Mouse (Mus musculus) cerebellum, adult 2 months (tissue): ENCODE results near the gene Slc38a2. TPM values are rescaled to one million over a fixed set of nuclear protein-coding genes. Genes with fewer than 3 reads are reported as not detected.

Experiments
- DNase-seq, 2 experiments: peaks; one replicate each; pipeline ENCODE4 v3.0.0; 2021
- H3K27ac ChIP-seq: fragments of 200-500 bp; 2 replicates; pipeline ENCODE4 v1.5.1; 2012; ENCODE audit warnings: low read length, control low read depth, inconsistent platforms; ENCODE audit not compliant: insufficient read depth
- H3K27me3 ChIP-seq: fragments of 200-500 bp; 2 replicates; pipeline ENCODE4 v1.6.1; 2012; ENCODE audit warnings: inconsistent platforms, mild to moderate bottlenecking, low read length, moderate library complexity; ENCODE audit not compliant: control insufficient read depth, insufficient read depth
- H3K4me1 ChIP-seq: fragments of 200-500 bp; 2 replicates; pipeline ENCODE4 v1.6.1; 2011; ENCODE audit warnings: low read length; ENCODE audit not compliant: control insufficient read depth, insufficient read depth
- H3K4me3 ChIP-seq: fragments of 200-500 bp; replicated peaks from 2 replicates; pipeline ENCODE3; 2011; ENCODE audit warnings: mild to moderate bottlenecking, low read depth, low read length, control low read depth; ENCODE audit not compliant: insufficient read depth
- CTCF ChIP-seq: fragments of 200-500 bp; IDR thresholded peaks from 2 replicates; pipeline ENCODE4 v1.5.1; 2011; ENCODE audit warnings: low read depth, mild to moderate bottlenecking, control low read depth, low read length, moderate library complexity, borderline replicate concordance; ENCODE audit not compliant: insufficient read depth
- POLR2A ChIP-seq: fragments of 200-500 bp; IDR thresholded peaks from 2 replicates; pipeline ENCODE4 v1.6.1; 2011; ENCODE audit warnings: low read length, control low read depth, borderline replicate concordance; ENCODE audit not compliant: insufficient read depth
- WGBS: fragments of 180-500 bp; shearing (Covaris S2); methylation state at CpG from one replicate; pipeline ENCODE4 v1.1.7; 2018; 5-methylcytosine and 5-hydroxymethylcytosine counted together
- polyA plus RNA-seq: library from polyadenylated mRNA; depleted of rRNA; stranded (reverse); fragments of >200 nt; gene quantifications from 2 replicates; pipeline ENCODE4 v1.2.3, GENCODE M21; 2012

The Slc38a2 gene
- polyA plus RNA-seq, 1 experiment = 103 TPM

DNA sequence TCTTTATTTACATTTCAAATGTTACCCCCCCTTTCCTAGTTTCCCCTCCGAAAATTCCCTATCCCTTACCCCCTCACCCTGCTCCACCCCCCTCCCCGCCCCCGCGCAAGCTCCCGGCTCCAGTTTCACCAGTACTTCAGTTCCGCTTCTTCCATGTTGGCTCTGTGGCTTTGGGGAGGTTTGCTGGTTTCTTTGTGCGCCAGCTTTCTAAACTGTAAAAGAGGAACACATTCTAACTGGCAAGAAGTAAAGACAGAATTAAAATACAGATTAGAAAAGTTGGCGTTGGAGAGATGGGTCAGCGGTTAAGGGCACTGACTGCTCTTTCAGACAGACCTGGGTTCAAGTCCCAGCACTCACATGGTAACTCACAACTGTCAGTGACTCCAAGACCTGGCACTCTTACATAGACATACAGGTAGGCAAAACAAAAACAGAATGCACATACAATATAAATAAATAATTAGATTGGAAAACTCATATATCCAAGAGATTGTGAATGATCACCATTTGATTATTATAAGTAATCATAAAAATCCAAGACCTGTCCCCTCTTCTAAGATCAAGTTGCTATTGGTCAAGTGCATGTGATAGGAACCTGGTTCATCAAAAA is 15.7 kb upstream of the Slc38a2 start:
- TF ChIP-seq POLR2A = no peak
- no peak for TF ChIP-seq CTCF
- Histone ChIP-seq H3K4me1 (no peaks in the 10 kb centered on the region), H3K27ac (no peak overlapping the region), H3K27me3 (no peaks in the 10 kb centered on the region), H3K4me3 (no peak overlapping the region)
- 92% methylated on average over 9 of the region's 9 CpGs for WGBS
- DNase-seq = no peak

- WGBS = 87% methylated on average over 3 of the region's 3 CpGs
- TF ChIP-seq POLR2A = no peak
- no peak for TF ChIP-seq CTCF
- Histone ChIP-seq H3K27ac (no peak overlapping the region), H3K4me1 (no peaks in the 10 kb centered on the region), H3K4me3 (no peak overlapping the region), H3K27me3 (no peaks in the 10 kb centered on the region)
- no peak for DNase-seq
These were observed 15.1 kb upstream of the Slc38a2 start for GRCm38 (mm10) chr15:96714676-96715016.

- Histone ChIP-seq H3K4me3 (no peak overlapping the region), H3K27ac (no peak overlapping the region), H3K27me3 (no peaks in the 10 kb centered on the region), H3K4me1 (no peaks in the 10 kb centered on the region)
- WGBS = 92% methylated on average over 7 of the region's 7 CpGs
- TF ChIP-seq CTCF (no peak), POLR2A (no peak)
- DNase-seq = no peak
These were observed 14.5 kb upstream of the Slc38a2 start for GRCm38 (mm10) chr15:96713758-96714675.

DNA sequence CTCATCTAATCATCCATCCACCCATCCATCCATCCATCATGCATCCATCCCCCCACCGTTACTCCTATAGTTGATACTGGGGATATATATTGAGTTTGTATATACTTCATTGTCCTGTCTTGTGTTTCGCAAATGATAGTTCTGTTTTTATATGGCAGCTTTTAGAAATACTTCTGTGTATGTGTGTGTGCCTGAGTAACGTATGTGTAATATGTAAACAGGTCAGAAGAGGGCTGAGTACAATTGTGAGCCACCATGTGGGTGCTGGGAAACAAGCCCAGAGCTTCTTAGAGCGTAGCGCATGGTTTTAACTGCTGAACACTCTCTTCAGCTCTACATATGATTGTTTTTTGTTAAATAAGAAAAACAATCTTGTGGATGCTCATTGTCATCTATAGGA is 12.8 kb upstream of the Slc38a2 start:
- DNase-seq = no peak
- TF ChIP-seq CTCF (no peak), POLR2A (no peak)
- Histone ChIP-seq H3K4me1 (no peaks in the 10 kb centered on the region), H3K4me3 (no peak overlapping the region), H3K27ac (no peak overlapping the region), H3K27me3 (no peaks in the 10 kb centered on the region)
- 95% methylated on average over 5 of the region's 5 CpGs for WGBS

- H3K4me3 ChIP-seq = no peak overlapping the region
- no peaks in the 10 kb centered on the region for H3K27me3 ChIP-seq
- 88% methylated on average over 11 of the region's 11 CpGs for WGBS
- H3K4me1 ChIP-seq = no peaks in the 10 kb centered on the region
- TF ChIP-seq CTCF = no peak
- no peak overlapping the region for H3K27ac ChIP-seq
- DNase-seq = no peak
These were observed 12.1 kb upstream of the Slc38a2 start for GRCm38 (mm10) chr15:96711664-96712063.

DNA sequence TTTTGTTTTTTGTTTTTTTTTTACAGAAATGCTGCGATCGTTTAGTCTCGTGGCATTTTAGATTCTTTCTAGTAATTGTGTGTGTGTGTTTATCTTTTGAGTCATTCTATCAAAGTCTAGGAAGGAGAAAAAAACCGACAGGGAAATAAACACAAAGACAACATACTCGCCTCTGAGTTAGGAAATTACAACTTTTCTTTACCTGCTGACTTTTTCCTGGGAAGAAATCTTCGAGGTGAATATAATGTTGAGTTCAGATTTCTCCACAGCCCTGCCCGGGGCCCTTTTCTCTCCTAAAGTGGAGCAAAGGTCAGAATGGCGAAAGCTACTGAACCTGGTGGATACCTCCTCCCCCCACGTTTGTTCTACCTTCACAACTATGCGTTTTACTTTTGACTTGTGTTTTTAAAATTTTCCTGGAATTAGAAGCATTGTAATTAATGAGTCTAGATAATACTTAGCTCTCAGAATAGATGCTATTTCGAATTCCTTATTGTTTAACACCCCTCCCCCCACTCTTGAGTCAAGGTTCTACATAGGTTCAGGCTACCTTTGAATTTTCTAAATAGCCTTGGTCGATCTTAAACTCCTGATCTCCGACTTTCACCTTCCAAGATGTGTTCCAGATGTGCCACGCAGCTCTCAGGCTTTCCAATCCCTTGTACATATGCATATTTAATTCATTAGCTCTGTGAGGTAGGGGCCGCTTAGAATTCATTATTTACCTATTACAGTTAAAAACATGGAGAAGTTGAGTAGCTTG is 11.0 kb upstream of the Slc38a2 start:
- Histone ChIP-seq H3K4me3 (peak overlapping the region; percentile 87), H3K4me1 (no peaks in the 10 kb centered on the region), H3K27ac (no peak overlapping the region), H3K27me3 (no peaks in the 10 kb centered on the region)
- DNase-seq = no peak
- WGBS = 48% methylated on average over 15 of the region's 15 CpGs
- no peak for TF ChIP-seq CTCF
- TF ChIP-seq POLR2A = no peak

GRCm38 (mm10) chr15:96709491-96710351 is 10.2 kb upstream of the Slc38a2 start:
- H3K27me3 ChIP-seq = no peaks in the 10 kb centered on the region
- peak overlapping the region; percentile 87 for H3K4me3 ChIP-seq
- H3K27ac ChIP-seq = peak overlapping the region; percentile 91
- no peaks in the 10 kb centered on the region for H3K4me1 ChIP-seq
- under 1% methylated on average over 80 of the region's 80 CpGs for WGBS
- TF ChIP-seq CTCF (no peak), POLR2A (peak; percentile 63; the same call in 1 of the 2 replicates)
- peak; percentile 98 to 99 for DNase-seq
